Mouse (Mus musculus) heart, postnatal 0 days (tissue): ENCODE measurements at regions not wholly inside any gene's neighbourhood (a gene's known extent, or its start where the extent isn't known, plus 50 kb on each side); places are given as distances from the start of the nearest gene placed in this dataset.
A peak's percentile ranks its signal among the peaks of the same experiment; 100 is the strongest.

ENCODE experiments used
- ATAC-seq: fragments of 200-750 bp; cut with Nextera tagmentation; 2 replicates; pipeline ENCODE4 v1.8.0; 2017; ENCODE audit warnings: low read depth, moderate number of reproducible peaks, moderate library complexity; ENCODE audit not compliant: insufficient read depth
- DNase-seq: peaks from one replicate; pipeline ENCODE4 v3.0.0-alpha.2; 2016; ENCODE audit warnings: low spot score
- H3K27ac ChIP-seq: fragments of 300-500 bp; sonication (generic); 2 replicates; pipeline ENCODE4 v1.5.1; 2014; ENCODE audit warnings: low read depth, mild to moderate bottlenecking
- H3K27me3 ChIP-seq: fragments of 300-500 bp; sonication (generic); 2 replicates; pipeline ENCODE4 v1.6.1; 2014; ENCODE audit warnings: low read length, mixed read lengths; ENCODE audit not compliant: control insufficient read depth, insufficient read depth
- H3K36me3 ChIP-seq: fragments of 300-500 bp; sonication (generic); replicated peaks from 2 replicates; pipeline ENCODE4 v1.6.1; 2014; ENCODE audit warnings: low read length, mixed read lengths; ENCODE audit not compliant: control insufficient read depth, insufficient read depth
- H3K4me1 ChIP-seq: fragments of 300-500 bp; sonication (generic); 2 replicates; pipeline ENCODE4 v1.6.1; 2014; ENCODE audit warnings: antibody characterized with exemption; ENCODE audit not compliant: control insufficient read depth, insufficient read depth
- H3K4me2 ChIP-seq: fragments of 300-500 bp; sonication (generic); 2 replicates; pipeline ENCODE4 v1.6.1; 2014; ENCODE audit warnings: low read depth, mild to moderate bottlenecking, low read length, moderate library complexity
- H3K4me3 ChIP-seq: fragments of 300-500 bp; sonication (generic); 2 replicates; pipeline ENCODE4 v1.5.1; 2014; ENCODE audit warnings: low read depth, low read length
- H3K9ac ChIP-seq: fragments of 300-500 bp; sonication (generic); replicated peaks from 2 replicates; pipeline ENCODE4 v1.6.1; 2014; ENCODE audit warnings: low read depth, low read length, mixed read lengths
- H3K9me3 ChIP-seq: fragments of 300-500 bp; sonication (generic); replicated peaks from 2 replicates; pipeline ENCODE4 v1.6.1; 2016; ENCODE audit warnings: low read length; ENCODE audit not compliant: control insufficient read depth
- CTCF ChIP-seq: IDR thresholded peaks from 2 replicates; pipeline ENCODE4 v1.5.1; 2016; ENCODE audit warnings: antibody characterized with exemption, control low read depth, low read depth
- EP300 ChIP-seq: IDR thresholded peaks from 2 replicates; pipeline ENCODE4 v1.6.1; 2016; ENCODE audit warnings: antibody characterized with exemption, low read depth
- WGBS: fragments of 180-500 bp; shearing (Covaris S2); extraction: QIAGEN DNeasy Blood & Tissue Kit; methylation state at CpG from one replicate; pipeline ENCODE4 v1.1.7; 2014; 5-methylcytosine and 5-hydroxymethylcytosine counted together

DNA sequence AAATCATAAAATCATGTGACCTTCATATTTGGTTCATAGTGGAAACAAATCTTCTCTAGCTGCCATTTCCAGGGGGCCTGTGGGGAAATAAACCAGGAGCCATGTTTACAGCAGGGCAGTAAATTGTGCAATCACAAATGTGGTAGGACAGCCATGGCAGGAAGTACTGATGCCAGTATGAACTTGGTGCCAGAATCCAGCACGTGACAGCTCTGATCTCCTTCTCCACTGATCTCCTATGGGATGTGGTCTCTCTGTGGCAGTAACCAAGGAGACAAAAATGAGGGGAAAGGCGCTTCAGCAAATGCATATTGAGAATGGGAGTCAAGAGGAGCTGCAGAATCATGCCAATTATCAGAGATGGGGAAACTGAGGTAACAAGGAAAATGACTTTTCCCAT, 215.0 kb downstream of the Lpin1 start:
- Histone ChIP-seq H3K4me3 (no peak overlapping the region), H3K27ac (no peak overlapping the region), H3K9ac (no peak overlapping the region), H3K36me3 (no peaks in the 10 kb centered on the region), H3K4me2 (no peak overlapping the region), H3K9me3 (no peaks in the 10 kb centered on the region), H3K4me1 (peaks cover 15% of the 10 kb centered on the region), H3K27me3 (no peaks in the 10 kb centered on the region)
- TF ChIP-seq CTCF = no peak
- 85% methylated on average over 2 of the region's 2 CpGs for WGBS
- no peak for DNase-seq
- ATAC-seq = no peak

GRCm38 (mm10) chr12:16392851-16393250, 217.9 kb downstream of the Lpin1 start:
- H3K4me1 ChIP-seq = peaks cover 15% of the 10 kb centered on the region
- H3K36me3 ChIP-seq = no peaks in the 10 kb centered on the region
- no peak overlapping the region for H3K4me3 ChIP-seq
- H3K27me3 ChIP-seq = no peaks in the 10 kb centered on the region
- H3K9ac ChIP-seq = no peak overlapping the region
- no peak overlapping the region for H3K27ac ChIP-seq
- ATAC-seq (no peak), DNase-seq (no peak)
- no peaks in the 10 kb centered on the region for H3K9me3 ChIP-seq
- TF ChIP-seq EP300 = no peak
- no peak for TF ChIP-seq CTCF
- no peak overlapping the region for H3K4me2 ChIP-seq

DNA sequence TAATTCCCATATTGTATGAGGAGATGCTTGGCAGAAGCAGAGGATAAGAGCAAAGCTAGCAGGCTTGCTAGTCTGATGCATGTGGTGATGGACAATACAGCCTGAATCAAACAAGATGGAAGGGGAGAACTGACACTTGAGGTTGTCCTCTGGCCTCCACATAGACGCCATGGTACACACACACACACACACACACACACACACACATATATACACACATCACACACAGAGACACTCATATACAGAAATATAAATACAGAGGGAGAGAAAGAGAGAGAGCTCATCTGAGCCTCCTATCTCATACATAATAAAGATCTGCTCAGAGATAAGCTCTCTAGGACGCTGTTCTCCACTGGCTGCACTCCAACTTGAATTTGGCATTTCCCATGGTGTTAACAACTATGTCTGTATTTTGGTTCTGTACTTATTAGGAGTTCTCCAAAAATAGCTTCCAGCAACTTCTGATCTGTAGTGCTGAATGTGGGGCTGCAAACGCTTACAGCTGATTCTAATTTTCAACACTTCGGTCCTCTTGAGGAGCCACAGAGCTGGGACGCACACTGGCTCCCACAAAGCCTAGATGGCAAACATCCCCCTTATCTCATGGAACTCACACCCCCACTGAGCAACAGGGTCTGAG, 219.0 kb downstream of the Lpin1 start:
- Histone ChIP-seq H3K4me2 (no peak overlapping the region), H3K9me3 (no peaks in the 10 kb centered on the region), H3K9ac (no peak overlapping the region), H3K27ac (peak overlapping the region; percentile 39), H3K36me3 (no peaks in the 10 kb centered on the region), H3K4me3 (no peak overlapping the region), H3K27me3 (no peaks in the 10 kb centered on the region), H3K4me1 (peaks cover 15% of the 10 kb centered on the region)
- WGBS = 11% methylated on average over 5 of the region's 5 CpGs
- ATAC-seq (peak; percentile 88), DNase-seq (peak; percentile 84)
- no peak for TF ChIP-seq CTCF
- peak; percentile 14; the same call in 1 of the 2 replicates for TF ChIP-seq EP300

DNA sequence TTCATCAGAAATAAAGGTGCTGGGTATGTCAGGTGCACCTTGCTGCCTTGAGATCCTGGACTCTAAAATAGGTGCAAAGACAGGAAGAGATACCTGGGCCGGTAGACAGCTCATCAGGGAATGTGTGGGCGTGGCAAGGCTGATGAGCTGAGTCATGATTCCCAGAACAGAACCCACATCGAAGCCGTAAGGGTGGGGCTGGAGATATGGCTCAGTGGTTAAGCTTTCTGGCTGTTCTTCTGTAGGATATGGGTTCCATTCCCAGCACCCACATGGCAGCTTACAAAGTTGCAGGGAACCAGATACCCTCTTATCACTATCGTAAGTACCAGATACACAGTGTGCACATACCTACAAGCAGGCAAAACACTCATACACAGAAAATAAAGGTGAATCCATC, 219.6 kb downstream of the Lpin1 start:
- no peak overlapping the region for H3K4me2 ChIP-seq
- no peaks in the 10 kb centered on the region for H3K27me3 ChIP-seq
- WGBS = 62% methylated on average over 5 of the region's 5 CpGs
- no peaks in the 10 kb centered on the region for H3K36me3 ChIP-seq
- ATAC-seq (no peak), DNase-seq (no peak)
- no peak overlapping the region for H3K9ac ChIP-seq
- no peak overlapping the region for H3K4me3 ChIP-seq
- peak overlapping the region; percentile 39 for H3K27ac ChIP-seq
- H3K9me3 ChIP-seq = no peaks in the 10 kb centered on the region
- TF ChIP-seq CTCF (no peak), EP300 (no peak)
- peaks cover 15% of the 10 kb centered on the region for H3K4me1 ChIP-seq

DNA sequence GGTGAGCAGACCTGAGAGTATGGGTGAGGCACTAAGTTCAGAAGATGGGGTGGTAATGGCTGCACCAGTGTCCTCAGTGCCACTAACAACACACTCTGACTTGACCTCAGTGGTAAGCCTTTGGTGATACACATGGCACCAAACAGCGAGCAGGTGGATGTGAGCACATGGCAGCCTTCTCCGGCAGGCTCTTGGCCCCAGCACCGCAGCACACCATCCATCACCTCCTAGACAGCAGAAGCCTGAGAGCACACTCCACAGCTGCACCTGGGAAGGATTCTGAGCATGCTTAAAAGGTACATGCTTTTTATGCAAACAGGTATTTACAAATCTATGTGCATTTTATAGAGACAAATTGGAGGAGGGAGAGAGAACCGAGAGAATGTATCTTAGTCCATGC, 223.7 kb downstream of the Lpin1 start:
- WGBS = 93% methylated on average over 4 of the region's 4 CpGs
- Histone ChIP-seq H3K4me2 (no peak overlapping the region), H3K4me1 (peaks cover 6% of the 10 kb centered on the region), H3K4me3 (no peak overlapping the region), H3K9me3 (no peaks in the 10 kb centered on the region), H3K27ac (no peak overlapping the region), H3K9ac (no peak overlapping the region), H3K27me3 (no peaks in the 10 kb centered on the region), H3K36me3 (no peaks in the 10 kb centered on the region)
- DNase-seq (no peak), ATAC-seq (no peak)
- TF ChIP-seq EP300 = no peak
- no peak for TF ChIP-seq CTCF

- Histone ChIP-seq H3K9ac (no peak overlapping the region), H3K4me2 (no peak overlapping the region), H3K4me3 (no peak overlapping the region), H3K36me3 (no peaks in the 10 kb centered on the region), H3K27me3 (no peaks in the 10 kb centered on the region), H3K9me3 (no peaks in the 10 kb centered on the region), H3K27ac (no peak overlapping the region), H3K4me1 (peaks cover 2% of the 10 kb centered on the region; the same call in 1 of the 2 replicates)
- ATAC-seq = no peak
- TF ChIP-seq EP300 = no peak
- no peak for TF ChIP-seq CTCF
- 74% methylated on average over 1 of the region's 1 CpGs for WGBS
- DNase-seq = no peak
Measured at GRCm38 (mm10) chr12:16384396-16384795, 226.4 kb downstream of the Lpin1 start.
